Mouse (Mus musculus): ENCODE measurements around the gene Lcor.

DNA sequence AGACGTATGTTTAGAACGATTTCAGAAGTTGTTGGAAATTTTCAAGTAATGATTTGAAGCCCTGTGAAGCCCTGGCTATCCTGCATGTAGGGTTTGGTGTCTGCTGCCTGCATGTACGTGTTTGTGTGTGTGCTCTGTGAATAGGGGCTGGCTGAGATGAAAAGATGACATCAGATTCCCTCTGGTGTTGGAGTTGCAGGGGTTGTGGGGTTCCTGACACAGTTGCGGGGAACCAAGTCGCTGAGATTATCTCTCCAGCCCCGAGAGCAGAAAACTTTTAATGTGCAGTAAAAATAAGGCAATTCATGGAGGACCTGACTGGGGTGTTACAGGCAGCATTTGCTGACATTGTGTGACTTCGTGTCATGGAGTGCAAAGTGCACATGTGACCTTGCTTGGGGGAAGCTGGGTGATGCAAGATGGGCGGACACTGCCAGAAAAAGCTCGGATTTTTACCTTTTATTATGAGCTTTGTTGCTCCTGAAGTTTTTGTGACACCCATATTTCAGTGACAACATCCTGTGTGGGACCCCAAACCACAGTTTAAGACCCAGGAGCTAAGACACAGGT is 20.2 kb upstream of the Lcor start:
- TF ChIP-seq TAL1 (IDR thresholded peaks at IDR 0.05; ENCODE audit: low read length) = no peak
- no peak for TF ChIP-seq GATA1 (IDR thresholded peaks at IDR 0.05; ENCODE audit: low read length)
